Mouse (Mus musculus) 416B (cell line): ENCODE results near the gene Hivep2.

ENCODE experiments used
- DNase-seq: peaks from one replicate; pipeline ENCODE4 v3.0.0; 2011; ENCODE audit warnings: low read depth

The Hivep2 gene

DNA sequence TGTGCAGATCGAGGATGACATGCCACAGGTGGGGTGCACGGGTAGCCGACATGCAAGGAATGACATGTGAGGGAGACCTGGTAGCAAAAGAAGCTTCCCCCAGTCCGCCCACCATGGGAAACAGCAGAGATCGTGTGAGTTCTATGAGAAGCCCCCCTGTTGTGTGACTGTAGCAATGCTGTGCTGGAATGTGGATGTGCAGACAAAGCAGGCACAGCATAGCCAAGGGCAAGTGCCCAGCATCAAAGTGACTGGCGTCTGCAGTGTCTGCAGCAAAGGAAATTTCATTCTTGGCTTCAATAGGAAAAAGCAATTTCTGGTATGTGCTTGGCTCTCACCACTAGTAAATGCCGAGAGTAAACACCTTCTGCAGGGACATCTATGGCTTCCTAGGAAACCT, 199.0 kb downstream of the Hivep2 start:
- no peak for DNase-seq

GRCm38 (mm10) chr10:14168197-14168844, 202.4 kb downstream of the Hivep2 start:
- DNase-seq = peak; percentile 36

DNA sequence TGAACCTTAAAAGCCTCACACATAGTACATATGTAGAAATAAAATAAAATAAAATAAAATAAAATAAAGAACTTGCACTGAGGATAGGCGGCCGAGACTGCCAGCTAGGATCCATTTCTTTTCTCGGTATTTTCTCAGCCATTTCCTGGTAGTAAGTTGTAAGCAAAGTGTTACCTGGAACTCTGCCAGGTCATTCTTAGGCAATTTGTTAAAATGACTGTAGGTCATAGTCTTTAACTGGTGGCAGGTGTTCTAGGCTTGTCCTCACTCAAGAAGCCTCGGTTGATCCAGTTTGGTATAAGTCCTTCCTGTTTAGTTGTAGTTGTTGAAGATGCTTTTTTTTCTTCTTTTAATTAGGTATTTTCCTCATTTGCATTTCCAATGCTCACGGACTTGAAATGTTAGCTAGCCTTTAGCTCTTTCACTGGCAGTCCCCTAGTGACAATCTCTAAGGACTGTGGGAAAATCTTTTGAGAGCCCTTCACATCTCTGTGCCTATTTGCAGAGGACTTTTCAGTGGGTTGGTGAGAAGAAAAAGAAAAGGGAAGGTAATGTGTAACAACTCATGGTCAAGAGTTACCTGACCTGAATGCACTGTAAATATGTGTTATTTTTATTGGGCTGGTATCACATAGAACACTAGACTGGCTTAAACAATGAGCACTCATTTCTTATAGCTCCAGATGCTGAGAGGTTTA, 203.1 kb downstream of the Hivep2 start:
- peak; percentile 8 for DNase-seq

- no peak for DNase-seq
These were observed 208.2 kb downstream of the Hivep2 start for GRCm38 (mm10) chr10:14174124-14174523.

DNA sequence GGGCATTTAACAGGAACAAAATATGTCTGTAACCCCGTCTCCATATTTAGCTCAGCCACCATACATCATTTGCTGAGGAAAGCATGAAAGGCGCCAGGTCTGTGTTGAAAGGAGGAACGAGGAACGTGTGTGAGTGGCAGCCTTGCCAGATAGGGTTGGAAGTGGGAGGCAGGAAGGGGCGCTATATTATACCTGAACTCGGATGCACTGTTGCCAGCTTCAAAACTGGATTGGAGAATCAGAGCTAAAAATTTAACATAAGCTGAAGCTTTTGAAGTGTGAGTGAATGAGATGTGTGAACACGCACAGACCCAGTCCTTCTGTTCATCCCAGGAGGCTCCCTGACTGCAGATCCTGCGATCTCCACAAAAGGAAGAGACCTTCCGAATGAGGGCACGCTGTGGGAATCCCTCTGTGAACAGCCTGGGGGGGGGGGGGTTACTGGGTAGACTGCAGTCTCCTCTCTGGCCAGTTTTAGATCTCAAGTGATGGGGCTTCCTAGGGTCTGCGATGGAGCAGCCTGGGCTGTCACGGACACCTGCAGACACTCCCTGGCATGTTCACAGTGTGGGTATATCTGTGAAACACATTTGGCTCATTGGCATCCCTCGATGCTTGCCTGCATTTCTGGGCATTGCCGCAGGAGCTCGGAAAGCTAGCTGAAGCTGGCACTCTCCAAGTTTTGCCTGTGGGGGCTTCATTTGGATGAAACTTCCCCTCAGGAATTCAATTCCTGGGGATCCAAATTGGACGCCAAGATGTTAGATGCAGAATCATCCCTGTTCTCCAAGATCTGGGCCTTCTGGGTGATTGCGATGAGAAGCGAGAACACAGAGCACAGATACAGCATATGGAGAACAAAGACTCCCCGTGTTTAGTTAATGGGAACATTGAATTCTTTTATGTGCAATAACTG, 213.8 kb downstream of the Hivep2 start:
- no peak for DNase-seq

GRCm38 (mm10) chr10:14186352-14186976, 220.6 kb downstream of the Hivep2 start:
- DNase-seq = peak; percentile 22

GRCm38 (mm10) chr10:14189050-14189449, 223.2 kb downstream of the Hivep2 start:
- no peak for DNase-seq

DNA sequence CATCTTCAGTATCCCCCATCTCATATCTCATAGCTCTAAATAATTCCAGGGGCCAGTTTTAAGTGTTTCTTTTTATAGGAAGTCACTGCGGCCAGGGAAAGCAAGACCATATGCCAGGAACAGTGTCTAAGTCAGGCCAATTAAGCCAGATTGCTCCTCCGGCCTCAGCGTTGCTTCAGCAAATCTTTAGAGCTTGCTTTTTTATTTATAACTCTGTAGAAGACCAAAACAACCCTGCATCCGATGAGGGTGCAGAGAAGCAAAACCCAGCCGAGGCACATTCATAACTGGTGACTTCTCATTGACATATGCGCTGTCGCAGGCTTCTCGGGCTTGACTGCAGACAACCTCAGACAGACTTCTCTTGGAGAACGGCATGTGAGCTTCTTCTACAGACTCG, 225.3 kb downstream of the Hivep2 start:
- DNase-seq = no peak

DNA sequence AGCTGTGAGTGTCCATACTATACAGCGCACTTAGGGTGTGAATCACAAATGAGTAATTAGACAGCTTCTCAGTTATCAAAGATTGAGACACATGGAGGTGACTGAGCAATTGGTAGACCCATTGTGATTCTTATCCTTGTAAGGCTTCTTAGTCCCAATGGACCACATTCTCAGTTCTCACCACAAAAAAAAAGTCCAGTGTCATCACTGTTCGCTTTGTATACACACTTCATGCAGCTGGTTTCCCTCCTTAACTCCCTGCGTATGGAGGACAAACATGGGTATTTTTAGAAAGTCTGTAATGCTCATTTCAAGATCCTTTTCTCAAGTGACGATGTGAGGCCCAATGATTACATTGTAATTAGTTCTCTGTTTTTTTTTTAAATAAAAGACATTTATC, 226.3 kb downstream of the Hivep2 start:
- peak; percentile 29 for DNase-seq

GRCm38 (mm10) chr10:14193702-14194101, 227.8 kb downstream of the Hivep2 start:
- no peak for DNase-seq

DNA sequence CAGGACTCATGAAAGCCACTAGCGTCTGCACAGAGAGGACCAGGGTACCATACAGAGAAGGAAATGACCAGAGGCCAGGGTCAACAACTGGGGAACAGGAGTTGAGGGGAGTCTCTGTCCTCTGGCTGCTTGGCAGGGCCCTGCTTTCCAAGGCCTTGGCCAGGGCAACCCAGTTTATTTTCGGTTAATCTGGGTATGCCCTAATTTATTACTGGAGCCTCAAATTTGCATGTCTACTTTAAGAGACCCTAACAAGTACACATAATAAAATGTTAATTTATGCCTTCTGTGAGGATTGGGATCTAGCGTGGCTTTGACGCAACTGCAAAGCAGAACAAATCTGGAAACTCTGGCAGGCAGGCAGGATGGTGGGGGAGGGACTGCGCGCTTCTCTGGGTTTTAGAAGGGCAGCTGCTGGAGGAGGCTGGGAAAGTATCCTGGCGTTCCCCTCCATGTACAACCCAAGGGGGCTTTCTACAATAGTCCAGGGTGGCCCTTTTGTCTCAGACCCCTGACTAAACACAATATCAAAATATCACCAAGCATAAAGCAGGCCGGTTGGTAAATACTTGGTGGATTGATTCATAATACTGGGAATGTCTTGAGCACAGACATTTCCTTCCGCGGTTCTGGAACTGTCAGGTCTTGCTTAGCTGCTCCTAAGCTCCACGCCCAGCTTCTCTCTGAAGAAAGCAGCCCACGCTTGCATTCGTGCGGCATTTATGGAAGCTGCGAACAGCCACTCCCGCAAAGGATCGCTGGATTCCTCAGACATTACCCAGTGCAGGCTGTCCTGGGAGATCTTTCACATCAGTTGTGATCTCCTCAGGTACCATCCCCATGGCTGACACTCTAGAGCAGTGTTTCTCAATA, 230.1 kb downstream of the Hivep2 start:
- no peak for DNase-seq

- no peak for DNase-seq
These were observed 230.9 kb downstream of the Hivep2 start for GRCm38 (mm10) chr10:14196785-14197184.

DNA sequence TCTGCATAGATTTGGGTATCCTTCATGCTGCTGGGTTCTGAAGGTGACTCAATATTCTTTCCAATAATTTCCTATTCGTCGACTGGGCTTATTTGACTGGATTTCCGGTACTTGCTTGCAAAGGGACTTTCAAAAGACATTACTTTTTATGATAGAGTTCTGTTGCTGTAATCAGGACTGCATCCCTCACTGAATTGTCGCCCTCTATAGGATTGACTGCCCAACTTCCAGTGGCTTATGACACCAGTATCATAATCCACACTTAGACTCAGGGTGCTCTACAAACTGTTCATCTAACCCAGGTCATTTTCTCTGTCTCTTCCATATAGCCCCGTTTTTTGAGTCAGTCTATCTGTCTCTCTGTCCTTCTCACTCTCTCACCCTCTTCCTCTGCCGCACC, 231.4 kb downstream of the Hivep2 start:
- peak; percentile 43 for DNase-seq

DNA sequence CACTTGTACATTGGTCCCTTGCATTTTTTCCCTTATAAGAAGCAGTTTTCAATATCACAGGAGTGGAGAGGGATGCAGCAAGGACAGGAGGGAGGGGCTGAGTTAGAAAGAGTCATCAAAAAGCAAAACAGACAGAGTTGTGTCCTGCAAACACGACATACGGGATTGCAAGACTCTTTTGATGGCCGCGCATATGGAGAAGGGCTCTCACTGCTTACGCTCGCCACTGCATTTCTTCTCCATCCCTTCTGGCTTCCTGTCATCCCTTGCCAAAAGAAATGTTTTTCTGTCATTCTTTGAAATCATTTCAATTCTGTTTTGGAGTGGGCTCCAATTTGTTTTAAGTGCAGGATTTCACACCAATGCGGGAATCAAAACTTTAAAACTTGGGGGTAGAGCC, 233.5 kb downstream of the Hivep2 start:
- DNase-seq = no peak

- peak; percentile 28 for DNase-seq
These were observed 234.4 kb downstream of the Hivep2 start for GRCm38 (mm10) chr10:14200310-14200709.
